ENCODE assay signal across 21 mouse cellular contexts in genomic region chr15:64474236-64474635, GRCm38 (mm10).
"Had no signal": no experiment of that assay in that cellular context is flagged by ENCODE, and none has a peak within 500 bp of the region (broad histone marks: within the 10 kb centered on the region; RNA-seq: fewer than 3 reads in every experiment).

No protein-coding gene starts in this region.

- H3K36me3 ChIP-seq: limb, embryonic 12.5 days; limb, embryonic 15.5 days; midbrain, embryonic 10.5 days; neural tube, embryonic 12.5 days; stomach, embryonic 15.5 days had no signal

- H3K9ac ChIP-seq: limb, embryonic 12.5 days; limb, embryonic 15.5 days; liver, embryonic 14.5 days; liver, postnatal 0 days; lung, embryonic 14.5 days; neural tube, embryonic 12.5 days; stomach, embryonic 15.5 days had no signal

- H3K27me3 ChIP-seq: limb, embryonic 12.5 days; limb, embryonic 15.5 days; neural tube, embryonic 12.5 days; stomach, embryonic 15.5 days had no signal

- H3K4me3 ChIP-seq: limb, embryonic 12.5 days; limb, embryonic 15.5 days; megakaryocyte, embryonic 14.5 days; midbrain, embryonic 10.5 days; neural tube, embryonic 12.5 days; stomach, embryonic 15.5 days had no signal

- H3K4me2 ChIP-seq: limb, embryonic 12.5 days; limb, embryonic 15.5 days; liver, embryonic 11.5 days; lung, embryonic 14.5 days; neural tube, embryonic 12.5 days; stomach, embryonic 15.5 days had no signal

- H3K9me3 ChIP-seq: limb, embryonic 12.5 days; limb, embryonic 15.5 days; midbrain, embryonic 10.5 days; neural tube, embryonic 12.5 days; stomach, embryonic 15.5 days had no signal

- H3K4me1 ChIP-seq: limb, embryonic 12.5 days; limb, embryonic 15.5 days; megakaryocyte, embryonic 14.5 days; midbrain, embryonic 10.5 days; neural tube, embryonic 12.5 days; stomach, embryonic 15.5 days had no signal

- ATAC-seq: liver, postnatal 0 days; lung, postnatal 0 days had no signal

- DNase-seq: kidney, adult 11 months; kidney, adult 9 months; kidney, postnatal 14 days; kidney, postnatal 4 days; left cerebral cortex, postnatal 4 days; liver, postnatal 0 days; lung, embryonic 14.5 days; lung, postnatal 36 days; midbrain, embryonic 14.5 days; retina, postnatal 1 day; right cerebral cortex, postnatal 25 days; thymus, postnatal 25 days had no signal

- H3K27ac ChIP-seq: limb, embryonic 12.5 days; limb, embryonic 15.5 days; liver, embryonic 14.5 days; midbrain, embryonic 10.5 days; neural tube, embryonic 12.5 days; stomach, embryonic 15.5 days had no signal
